In genomic region chr10:26564462-26564861, GRCm38 (mm10) we compare ENCODE assay signal across 8 mouse cellular contexts.
DNase-seq lines count a peak whose midpoint lies in the region; ATAC-seq and TF ChIP-seq lines count a peak whose summit lies in the region.

No protein-coding gene starts in this region.

- no peaks in the 10 kb centered on the region for H3K9me3 ChIP-seq in kidney, embryonic 16.5 days (ENCODE audit: low read length)
- H3K9me3 ChIP-seq in lung, embryonic 16.5 days (ENCODE audit: control insufficient read depth, low read length) = no peaks in the 10 kb centered on the region

- H3K4me3 ChIP-seq in kidney, embryonic 16.5 days (ENCODE audit: low read length) = no peak overlapping the region
- peak overlapping the region; percentile 30 for H3K4me3 ChIP-seq in bone marrow macrophage, adult 2 months (ENCODE audit: insufficient read depth, low read length)
- H3K4me3 ChIP-seq in lung, embryonic 16.5 days (ENCODE audit: low read length) = peak overlapping the region; percentile 4; the same call in 1 of the 2 replicates

- 62% methylated on average over 11 of the region's 11 CpGs for WGBS in kidney, embryonic 16.5 days
- WGBS in lung, embryonic 16.5 days = 41% methylated on average over 11 of the region's 11 CpGs

- H3K4me2 ChIP-seq in kidney, embryonic 16.5 days (replicated peaks; ENCODE audit: low read depth, low read length) = no peak overlapping the region
- H3K4me2 ChIP-seq in lung, embryonic 16.5 days (ENCODE audit: low read depth, low read length) = peak overlapping the region; percentile 43

- H3K9ac ChIP-seq in kidney, embryonic 16.5 days (replicated peaks; ENCODE audit: low read length) = no peak overlapping the region
- no peak overlapping the region for H3K9ac ChIP-seq in lung, embryonic 16.5 days (ENCODE audit: low read length)

- H3K27me3 ChIP-seq in kidney, embryonic 16.5 days (ENCODE audit: insufficient read depth, low read length) = no peaks in the 10 kb centered on the region
- no peaks in the 10 kb centered on the region for H3K27me3 ChIP-seq in lung, embryonic 16.5 days (ENCODE audit: control insufficient read depth, insufficient read depth, low read depth, low read length)

- peak; percentile 9 for DNase-seq in kidney, adult 9 months
- peak; percentile 9 to 19 for DNase-seq in frontal cortex, postnatal 25 days (ENCODE audit: low spot score in 2 of 2)
- DNase-seq in kidney, postnatal 14 days = peak; percentile 16
- peak; percentile 33 for DNase-seq in right cerebral cortex, adult 18-20 months
- DNase-seq in B cell, adult 2 months = no peak

- TF ChIP-seq CTCF in bone marrow macrophage, adult 2 months (IDR thresholded peaks at IDR 0.05; ENCODE audit: low read depth, low read length) = no peak

- TF ChIP-seq POLR2A in bone marrow macrophage, adult 2 months (IDR thresholded peaks at IDR 0.05; ENCODE audit: borderline replicate concordance, low read depth, low read length) = no peak

- H3K4me1 ChIP-seq in kidney, embryonic 16.5 days (ENCODE audit: insufficient read depth, low read length) = no peaks in the 10 kb centered on the region
- peaks cover 23% of the 10 kb centered on the region for H3K4me1 ChIP-seq in bone marrow macrophage, adult 2 months (ENCODE audit: control insufficient read depth, insufficient read depth, low read length)
- H3K4me1 ChIP-seq in lung, embryonic 16.5 days (replicated peaks; ENCODE audit: control insufficient read depth, insufficient read depth, low read length) = no peaks in the 10 kb centered on the region

- ATAC-seq in kidney, embryonic 16.5 days (ENCODE audit: low FRiP score, low TSS enrichment) = no peak
- ATAC-seq in lung, embryonic 16.5 days (ENCODE audit: low read depth) = peak; percentile 65

- no peak overlapping the region for H3K27ac ChIP-seq in kidney, embryonic 16.5 days (ENCODE audit: low read length)
- H3K27ac ChIP-seq in bone marrow macrophage, adult 2 months (ENCODE audit: insufficient read depth, low read depth, low read length) = peak overlapping the region; percentile 74
- H3K27ac ChIP-seq in lung, embryonic 16.5 days (ENCODE audit: low read length) = no peak overlapping the region

- H3K36me3 ChIP-seq in kidney, embryonic 16.5 days (ENCODE audit: insufficient read depth, low read length) = no peaks in the 10 kb centered on the region
- no peaks in the 10 kb centered on the region for H3K36me3 ChIP-seq in lung, embryonic 16.5 days (ENCODE audit: control insufficient read depth, insufficient read depth, low read length)

Comparison
In these comparisons a context has a peak if more than half of its experiments do, and no peak if none do; other contexts are left out.
1. DNase-seq: peak in kidney, adult 9 months (single experiment), frontal cortex, postnatal 25 days (2 of 2), kidney, postnatal 14 days (single experiment) and right cerebral cortex, adult 18-20 months (single experiment); none in B cell, adult 2 months (0 of 2).